Mouse (Mus musculus) C2C12 (cell line): ENCODE measurements around the gene Fam107b.

Source experiments
- CTCF ChIP-seq: IDR thresholded peaks from one replicate; pipeline ENCODE4 v1.5.1; 2011; ENCODE audit not compliant: control insufficient read depth, insufficient read depth, insufficient read length
- FOSL1 ChIP-seq: IDR thresholded peaks from one replicate; pipeline ENCODE4 v1.8.0; 2011; ENCODE audit warnings: mild to moderate bottlenecking, low read length; ENCODE audit not compliant: poor library complexity, insufficient read depth, severe bottlenecking
- MAX ChIP-seq: IDR thresholded peaks from one replicate; pipeline ENCODE4 v1.6.1; 2011; ENCODE audit warnings: mild to moderate bottlenecking, control low read depth
- MYOD1 ChIP-seq: IDR thresholded peaks from one replicate; pipeline ENCODE4 v1.6.1; 2011; ENCODE audit warnings: low read depth; ENCODE audit not compliant: control insufficient read depth, insufficient read length
- MYOG ChIP-seq: IDR thresholded peaks from one replicate; pipeline ENCODE4 v1.6.1; 2011; ENCODE audit not compliant: control insufficient read depth, insufficient read length; ENCODE audit errors: extremely low read depth
- USF1 ChIP-seq: IDR thresholded peaks from one replicate; pipeline ENCODE4 v1.6.1; 2011; ENCODE audit warnings: low read depth, mild to moderate bottlenecking, control low read depth, moderate library complexity

- no peak for TF ChIP-seq CTCF
- no peak for TF ChIP-seq MYOD1
- no peak for TF ChIP-seq MAX
- no peak for TF ChIP-seq FOSL1
- no peak for TF ChIP-seq USF1
- no peak for TF ChIP-seq MYOG
These were observed 226.3 kb downstream of the Fam107b start for GRCm38 (mm10) chr2:3796543-3796942.
